Mouse (Mus musculus) heart, postnatal 0 days (tissue): ENCODE data around the gene Mfng. TPM values are rescaled to one million over a fixed set of nuclear protein-coding genes. Genes with fewer than 3 reads are reported as not detected.

ENCODE experiments used
- ATAC-seq: fragments of 200-750 bp; cut with Nextera tagmentation; 2 replicates; pipeline ENCODE4 v1.8.0; 2017; ENCODE audit warnings: low read depth, moderate number of reproducible peaks, moderate library complexity; ENCODE audit not compliant: insufficient read depth
- DNase-seq: peaks from one replicate; pipeline ENCODE4 v3.0.0-alpha.2; 2016; ENCODE audit warnings: low spot score
- H3K27ac ChIP-seq: fragments of 300-500 bp; sonication (generic); 2 replicates; pipeline ENCODE4 v1.5.1; 2014; ENCODE audit warnings: low read depth, mild to moderate bottlenecking
- H3K27me3 ChIP-seq: fragments of 300-500 bp; sonication (generic); 2 replicates; pipeline ENCODE4 v1.6.1; 2014; ENCODE audit warnings: low read length, mixed read lengths; ENCODE audit not compliant: control insufficient read depth, insufficient read depth
- H3K36me3 ChIP-seq: fragments of 300-500 bp; sonication (generic); replicated peaks from 2 replicates; pipeline ENCODE4 v1.6.1; 2014; ENCODE audit warnings: low read length, mixed read lengths; ENCODE audit not compliant: control insufficient read depth, insufficient read depth
- H3K4me1 ChIP-seq: fragments of 300-500 bp; sonication (generic); 2 replicates; pipeline ENCODE4 v1.6.1; 2014; ENCODE audit warnings: antibody characterized with exemption; ENCODE audit not compliant: control insufficient read depth, insufficient read depth
- H3K4me2 ChIP-seq: fragments of 300-500 bp; sonication (generic); 2 replicates; pipeline ENCODE4 v1.6.1; 2014; ENCODE audit warnings: low read depth, mild to moderate bottlenecking, low read length, moderate library complexity
- H3K4me3 ChIP-seq: fragments of 300-500 bp; sonication (generic); 2 replicates; pipeline ENCODE4 v1.5.1; 2014; ENCODE audit warnings: low read depth, low read length
- H3K9ac ChIP-seq: fragments of 300-500 bp; sonication (generic); replicated peaks from 2 replicates; pipeline ENCODE4 v1.6.1; 2014; ENCODE audit warnings: low read depth, low read length, mixed read lengths
- H3K9me3 ChIP-seq: fragments of 300-500 bp; sonication (generic); replicated peaks from 2 replicates; pipeline ENCODE4 v1.6.1; 2016; ENCODE audit warnings: low read length; ENCODE audit not compliant: control insufficient read depth
- CTCF ChIP-seq: IDR thresholded peaks from 2 replicates; pipeline ENCODE4 v1.5.1; 2016; ENCODE audit warnings: antibody characterized with exemption, control low read depth, low read depth
- EP300 ChIP-seq: IDR thresholded peaks from 2 replicates; pipeline ENCODE4 v1.6.1; 2016; ENCODE audit warnings: antibody characterized with exemption, low read depth
- WGBS: fragments of 180-500 bp; shearing (Covaris S2); extraction: QIAGEN DNeasy Blood & Tissue Kit; methylation state at CpG from one replicate; pipeline ENCODE4 v1.1.7; 2014; 5-methylcytosine and 5-hydroxymethylcytosine counted together
- polyA plus RNA-seq: library from polyadenylated mRNA; unstranded; fragments of >200 nt; fragmentation: Nextera tagmentation; extraction: Ambion mirVana; gene quantifications from 2 replicates; pipeline ENCODE4 v1.2.1, GENCODE M21; 2015
- total RNA-seq: library from RNA; depleted of rRNA; stranded (reverse); fragments of >200 nt; gene quantifications from 2 replicates; pipeline ENCODE4 v1.2.3, GENCODE M21; 2014; ENCODE audit warnings: low replicate concordance

Mfng gene
- total and polyA plus RNA-seq, 2 experiments from 2014 or later = 12.9 to 13.4 TPM

GRCm38 (mm10) chr15:78797060-78797329 is 23.7 kb upstream of the Mfng start:
- Histone ChIP-seq H3K27ac (no peak overlapping the region), H3K4me3 (no peak overlapping the region), H3K36me3 (peaks cover 14% of the 10 kb centered on the region), H3K9ac (no peak overlapping the region), H3K27me3 (no peaks in the 10 kb centered on the region), H3K4me1 (peaks cover 23% of the 10 kb centered on the region), H3K9me3 (no peaks in the 10 kb centered on the region), H3K4me2 (0 out of 2 replicates have a peak overlapping the region, but pooled peaks have one; percentile 8)
- DNase-seq (no peak), ATAC-seq (no peak)
- TF ChIP-seq CTCF = no peak
- WGBS = 88% methylated on average over 8 of the region's 8 CpGs

GRCm38 (mm10) chr15:78796196-78797059 is 23.2 kb upstream of the Mfng start:
- Histone ChIP-seq H3K4me1 (peaks cover 19% of the 10 kb centered on the region), H3K27ac (0 out of 2 replicates have a peak overlapping the region, but pooled peaks have one; percentile 1), H3K9me3 (no peaks in the 10 kb centered on the region), H3K4me2 (peak overlapping the region; percentile 8; the same call in 1 of the 2 replicates), H3K27me3 (no peaks in the 10 kb centered on the region), H3K36me3 (peaks cover 14% of the 10 kb centered on the region), H3K9ac (no peak overlapping the region), H3K4me3 (no peak overlapping the region)
- DNase-seq (peak; percentile 30), ATAC-seq (peak; percentile 66)
- TF ChIP-seq CTCF (no peak), EP300 (no peak)
- WGBS = 39% methylated on average over 25 of the region's 25 CpGs

GRCm38 (mm10) chr15:78790990-78791389 is 17.7 kb upstream of the Mfng start:
- H3K4me3 ChIP-seq = no peak overlapping the region
- peaks cover 31% of the 10 kb centered on the region for H3K36me3 ChIP-seq
- no peak overlapping the region for H3K4me2 ChIP-seq
- peak overlapping the region; percentile 58 for H3K27ac ChIP-seq
- H3K27me3 ChIP-seq = no peaks in the 10 kb centered on the region
- WGBS = 81% methylated on average over 12 of the region's 12 CpGs
- H3K9me3 ChIP-seq = no peaks in the 10 kb centered on the region
- H3K9ac ChIP-seq = peak overlapping the region; percentile 8; the same call in 1 of the 2 replicates
- H3K4me1 ChIP-seq = peaks cover 19% of the 10 kb centered on the region
- DNase-seq (no peak), ATAC-seq (no peak)
- TF ChIP-seq EP300 = no peak
- no peak for TF ChIP-seq CTCF

GRCm38 (mm10) chr15:78790451-78790850 is 17.2 kb upstream of the Mfng start:
- peak overlapping the region; percentile 8; the same call in 1 of the 2 replicates for H3K9ac ChIP-seq

GRCm38 (mm10) chr15:78789721-78790323 is 16.5 kb upstream of the Mfng start:
- Histone ChIP-seq H3K9me3 (no peaks in the 10 kb centered on the region), H3K27ac (0 out of 2 replicates have a peak overlapping the region, but pooled peaks have one; percentile 4), H3K27me3 (no peaks in the 10 kb centered on the region), H3K4me2 (no peak overlapping the region), H3K36me3 (peaks cover 31% of the 10 kb centered on the region), H3K9ac (no peak overlapping the region), H3K4me3 (no peak overlapping the region), H3K4me1 (peaks cover 12% of the 10 kb centered on the region)
- ATAC-seq (no peak), DNase-seq (no peak)
- TF ChIP-seq CTCF = no peak
- TF ChIP-seq EP300 = no peak
- WGBS = 82% methylated on average over 13 of the region's 13 CpGs

More at GRCm38 (mm10) chr15:78790451-78790850, 17.2 kb upstream of the Mfng start:
- peaks cover 15% of the 10 kb centered on the region for H3K4me1 ChIP-seq
- no peak overlapping the region for H3K4me3 ChIP-seq
- H3K4me2 ChIP-seq = no peak overlapping the region
- no peaks in the 10 kb centered on the region for H3K27me3 ChIP-seq
- ATAC-seq (peak; percentile 63), DNase-seq (peak; percentile 63)
- WGBS = 10% methylated on average over 4 of the region's 4 CpGs
- peak overlapping the region; percentile 58 for H3K27ac ChIP-seq
- H3K36me3 ChIP-seq = peaks cover 31% of the 10 kb centered on the region
- H3K9me3 ChIP-seq = no peaks in the 10 kb centered on the region
- 0 out of 2 replicates have a peak, but pooled peaks have one; percentile 32 for TF ChIP-seq EP300
- TF ChIP-seq CTCF = no peak
